Comparison of ENCODE assay signal across 8 mouse cellular contexts in the genomic region with DNA sequence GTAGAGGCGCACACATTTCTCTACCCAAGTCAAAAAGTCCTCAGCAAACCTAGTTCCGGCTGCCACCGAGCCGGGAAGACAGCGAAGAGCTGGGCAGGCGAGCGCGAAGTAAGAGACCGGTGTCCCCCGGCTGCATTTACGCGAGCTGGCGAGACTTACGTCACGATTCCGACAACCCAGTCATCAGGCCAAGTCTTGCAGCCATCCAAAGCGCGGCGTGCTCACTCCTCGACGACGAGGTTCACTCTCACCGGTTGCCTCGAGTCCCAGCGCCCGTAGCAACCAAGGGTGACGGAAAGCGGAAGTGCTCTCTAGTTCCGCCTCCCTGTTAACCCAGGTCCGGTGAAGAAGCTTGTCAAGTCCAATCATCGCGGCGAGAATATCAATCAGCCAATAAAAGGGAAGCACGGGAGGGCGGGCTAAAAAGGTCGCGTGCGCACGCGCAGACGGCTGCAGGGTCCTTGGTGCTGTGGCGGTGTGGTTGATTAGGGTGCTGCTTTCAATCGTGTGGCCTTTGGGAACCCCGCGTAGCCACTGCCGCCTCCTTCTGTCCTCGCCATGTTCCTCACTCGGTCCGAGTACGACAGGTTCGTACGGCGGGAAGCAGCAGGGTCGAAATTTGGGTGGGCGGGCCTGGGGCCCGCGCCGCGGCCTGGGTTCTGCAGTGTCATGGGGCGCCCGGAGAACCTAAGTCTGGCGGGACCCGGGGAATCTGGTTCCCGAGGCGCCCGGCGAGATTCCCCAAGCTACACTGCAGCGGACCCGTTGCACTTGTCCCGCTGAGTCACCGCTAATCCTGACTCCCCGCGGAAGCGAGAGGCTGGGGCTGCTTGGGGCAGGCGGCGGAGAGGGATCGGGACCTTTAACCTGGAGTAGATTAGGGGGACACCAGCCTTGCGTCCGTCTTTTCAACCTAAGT. TPM values are rescaled to one million over a fixed set of nuclear protein-coding genes. Genes with fewer than 3 reads are reported as not detected.
A peak's percentile ranks its signal among the peaks of the same experiment; 100 is the strongest.
DNase-seq lines count a peak whose midpoint lies in the region; ATAC-seq lines count a peak whose summit lies in the region.

A gene (plus strand): TSS at position 208 of the 919 bp plus-strand sequence.

- DNase-seq in adipocyte (ENCODE audit: low spot score) = peak; percentile 99
- DNase-seq in embryo, embryonic 10 days (ENCODE audit: low spot score) = peak; percentile 99
- peak; percentile 95 for DNase-seq in gastrocnemius, postnatal 10 days
- peak; percentile 99 for DNase-seq in induced T-regulatory cell, adult 2 months (ENCODE audit: low read depth)
- DNase-seq in left cerebral cortex, adult 9 months (ENCODE audit: low spot score in 2 of 2) = peak; percentile 91 to 96
- DNase-seq in right cerebral cortex, postnatal 14 days = peak; percentile 94
- peak; percentile 86 to 95 for DNase-seq in urinary bladder, postnatal 36 days (ENCODE audit: low spot score in 2 of 2)

- peak; percentile 98 for ATAC-seq in megakaryocyte progenitor cell, adult 5-6 weeks (replicated peaks; ENCODE audit: poor library complexity)

RNA-seq across cellular contexts. Expression of the gene that starts here (rescaled TPM):
- total RNA-seq in gastrocnemius, postnatal 10 days (2021) = 10 to 100 TPM; 94.7 to 96.4 TPM
- total RNA-seq in megakaryocyte progenitor cell, adult 5-6 weeks (2015) = 308 and 312 TPM in 2 replicates
- 290 and 314 TPM in 2 replicates for total RNA-seq in megakaryocyte progenitor cell, adult 5-6 weeks (2017)

Comparison
In these comparisons a context has a peak if more than half of its experiments do, and no peak if none do; other contexts are left out.
1. Peak in every context shown above with its lines: DNase-seq and ATAC-seq.